Mouse (Mus musculus) intestine, embryonic 15.5 days (tissue): ENCODE results near the gene Ripply3. TPM values are rescaled to one million over a fixed set of nuclear protein-coding genes. Genes with fewer than 3 reads are reported as not detected.
"Not testable (repeated sequence)": the region's sequence is repeated elsewhere in the genome, so short reads cannot be mapped to it uniquely, and the experiment has no call there.

Experiments
- ATAC-seq: fragments of 200-750 bp; cut with Nextera tagmentation; 2 replicates; pipeline ENCODE4 v1.8.0; 2017; ENCODE audit warnings: moderate TSS enrichment, moderate library complexity
- H3K27ac ChIP-seq: fragments of 300-500 bp; sonication (generic); 2 replicates; pipeline ENCODE4 v1.5.1; 2015; ENCODE audit warnings: mild to moderate bottlenecking, inconsistent platforms
- H3K27me3 ChIP-seq: fragments of 300-500 bp; sonication (generic); replicated peaks from 2 replicates; pipeline ENCODE4 v1.6.1; 2015; ENCODE audit warnings: inconsistent platforms
- H3K36me3 ChIP-seq: fragments of 300-500 bp; sonication (generic); 2 replicates; pipeline ENCODE4 v1.6.1; 2015; ENCODE audit warnings: inconsistent platforms
- H3K4me1 ChIP-seq: fragments of 300-500 bp; sonication (generic); replicated peaks from 2 replicates; pipeline ENCODE4 v1.6.1; 2015; ENCODE audit warnings: inconsistent platforms
- H3K4me2 ChIP-seq: fragments of 300-500 bp; sonication (generic); replicated peaks from 2 replicates; pipeline ENCODE4 v1.6.1; 2015; ENCODE audit warnings: mild to moderate bottlenecking, inconsistent platforms
- H3K4me3 ChIP-seq: fragments of 300-500 bp; sonication (generic); replicated peaks from 2 replicates; pipeline ENCODE4 v1.5.1; 2015; ENCODE audit warnings: inconsistent platforms
- H3K9ac ChIP-seq: fragments of 300-500 bp; sonication (generic); 2 replicates; pipeline ENCODE4 v1.6.1; 2015; ENCODE audit warnings: inconsistent platforms
- H3K9me3 ChIP-seq: fragments of 300-500 bp; sonication (generic); 2 replicates; pipeline ENCODE4 v1.6.1; 2016; ENCODE audit warnings: inconsistent platforms
- whole genome bisulfite sequencing: fragments of 180-500 bp; shearing (Covaris S2); methylation state at CpG from one replicate; pipeline ENCODE4 v1.1.7; 2015; 5-methylcytosine and 5-hydroxymethylcytosine counted together
- polyA plus RNA-seq: library from polyadenylated mRNA; unstranded; fragments of >200 nt; fragmentation: Nextera tagmentation; extraction: Ambion mirVana; gene quantifications from 2 replicates; pipeline ENCODE4 v1.2.1, GENCODE M21; 2015

Gene Ripply3
- polyA plus RNA-seq, 1 experiment from 2014 or later = 4.7 TPM

DNA sequence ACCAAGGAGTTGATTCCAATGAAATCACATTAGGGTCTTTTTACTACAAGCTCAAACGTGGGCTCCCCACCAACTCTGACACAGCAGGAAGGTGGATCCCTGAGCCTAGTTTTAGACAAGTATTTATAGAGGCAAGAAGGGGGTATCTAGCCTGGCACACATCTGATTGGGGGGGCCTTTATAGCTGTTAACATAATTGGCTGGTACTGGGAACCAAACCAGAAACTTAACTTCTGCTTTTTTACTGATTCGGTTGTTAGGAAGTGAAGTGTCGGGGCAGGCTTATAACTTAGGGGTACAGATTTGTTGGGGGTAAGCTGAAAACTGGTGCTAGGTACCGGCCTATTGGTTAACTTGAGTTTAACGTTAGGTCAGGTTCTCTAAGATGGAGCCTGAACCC lies 8.0 kb upstream of the Ripply3 start:
- Histone ChIP-seq H3K9ac (no peak overlapping the region), H3K4me3 (no peak overlapping the region), H3K9me3 (no peaks in the 10 kb centered on the region), H3K4me1 (no peaks in the 10 kb centered on the region), H3K27ac (no peak overlapping the region), H3K4me2 (no peak overlapping the region), H3K27me3 (no peaks in the 10 kb centered on the region), H3K36me3 (no peaks in the 10 kb centered on the region)
- 75% methylated on average over 5 of the region's 5 CpGs for WGBS
- no peak for ATAC-seq

DNA sequence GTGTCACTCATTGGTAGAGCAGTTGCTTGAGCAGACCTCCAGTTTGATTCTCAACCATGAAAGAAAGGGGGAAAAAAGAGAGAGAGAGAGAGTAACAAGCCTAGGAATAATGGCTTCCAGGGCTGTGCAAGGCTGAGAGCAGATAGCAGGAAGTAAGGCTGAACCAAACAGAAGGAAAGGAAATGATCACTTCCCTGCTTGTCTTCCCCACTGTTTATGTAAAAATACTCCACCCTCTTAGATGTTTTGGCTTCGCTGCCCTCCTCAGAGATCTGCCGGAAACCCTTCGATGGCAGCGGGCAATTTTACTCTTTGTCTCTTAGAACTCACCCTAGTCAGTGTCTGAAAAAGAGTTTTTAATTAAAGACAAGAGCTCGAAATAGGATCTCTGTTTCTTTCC lies 4.5 kb upstream of the Ripply3 start:
- H3K4me2 ChIP-seq = no peak overlapping the region
- no peak overlapping the region for H3K27ac ChIP-seq
- H3K4me3 ChIP-seq = no peak overlapping the region
- WGBS = 54% methylated on average over 5 of the region's 5 CpGs
- H3K36me3 ChIP-seq = no peaks in the 10 kb centered on the region
- no peak overlapping the region for H3K9ac ChIP-seq
- no peak for ATAC-seq
- peaks cover 5% of the 10 kb centered on the region; the same call in 1 of the 2 replicates for H3K27me3 ChIP-seq
- peaks cover 3% of the 10 kb centered on the region; the same call in 1 of the 2 replicates for H3K4me1 ChIP-seq
- H3K9me3 ChIP-seq = no peaks in the 10 kb centered on the region

- no peak overlapping the region for H3K4me2 ChIP-seq
- no peaks in the 10 kb centered on the region for H3K36me3 ChIP-seq
- no peaks in the 10 kb centered on the region for H3K9me3 ChIP-seq
- H3K9ac ChIP-seq = no peak overlapping the region
- H3K4me1 ChIP-seq = peaks cover 10% of the 10 kb centered on the region; the same call in 1 of the 2 replicates
- no peak overlapping the region for H3K27ac ChIP-seq
- WGBS = 92% methylated on average over 3 of the region's 3 CpGs
- H3K27me3 ChIP-seq = peaks cover 9% of the 10 kb centered on the region
- no peak for ATAC-seq
- no peak overlapping the region for H3K4me3 ChIP-seq
These were observed 2.2 kb upstream of the Ripply3 start for GRCm38 (mm10) chr16:94326008-94326407.

- no peak overlapping the region for H3K27ac ChIP-seq
- H3K4me1 ChIP-seq = peaks cover 10% of the 10 kb centered on the region; the same call in 1 of the 2 replicates
- H3K4me2 ChIP-seq = peak overlapping the region; percentile 92
- H3K9ac ChIP-seq = no peak overlapping the region; the same call in 1 of the 2 replicates
- no peaks in the 10 kb centered on the region for H3K36me3 ChIP-seq
- peaks cover 9% of the 10 kb centered on the region for H3K27me3 ChIP-seq
- 19% methylated on average over 25 of the region's 25 CpGs for WGBS
- peak overlapping the region; percentile 55 for H3K4me3 ChIP-seq
- H3K9me3 ChIP-seq = no peaks in the 10 kb centered on the region
- ATAC-seq = no peak
These were observed 954 bp downstream of the Ripply3 start for GRCm38 (mm10) chr16:94328881-94329867.

- Histone ChIP-seq H3K4me2 (no peak overlapping the region), H3K9me3 (no peaks in the 10 kb centered on the region)
These were observed 2.2 kb downstream of the Ripply3 start for GRCm38 (mm10) chr16:94330429-94330828.

GRCm38 (mm10) chr16:94331233-94331885 lies 3.1 kb downstream of the Ripply3 start:
- Histone ChIP-seq H3K27me3 (peaks cover 9% of the 10 kb centered on the region), H3K36me3 (no peaks in the 10 kb centered on the region), H3K4me3 (no peak overlapping the region), H3K9ac (no peak overlapping the region), H3K4me1 (peaks cover 10% of the 10 kb centered on the region; the same call in 1 of the 2 replicates), H3K4me2 (no peak overlapping the region), H3K9me3 (no peaks in the 10 kb centered on the region), H3K27ac (no peak overlapping the region)
- no peak for ATAC-seq
- 83% methylated on average over 9 of the region's 9 CpGs for WGBS

More at GRCm38 (mm10) chr16:94330429-94330828, 2.2 kb downstream of the Ripply3 start:
- Histone ChIP-seq H3K9ac (no peak overlapping the region), H3K4me3 (no peak overlapping the region), H3K27ac (no peak overlapping the region), H3K27me3 (peaks cover 9% of the 10 kb centered on the region), H3K36me3 (no peaks in the 10 kb centered on the region), H3K4me1 (peaks cover 10% of the 10 kb centered on the region; the same call in 1 of the 2 replicates)
- no peak for ATAC-seq
- WGBS = 89% methylated on average over 5 of the region's 5 CpGs

GRCm38 (mm10) chr16:94331886-94332252 lies 3.6 kb downstream of the Ripply3 start:
- Histone ChIP-seq H3K36me3 (no peaks in the 10 kb centered on the region), H3K27me3 (peaks cover 6% of the 10 kb centered on the region), H3K27ac (no peak overlapping the region), H3K4me1 (peaks cover 10% of the 10 kb centered on the region; the same call in 1 of the 2 replicates), H3K9me3 (no peaks in the 10 kb centered on the region), H3K4me2 (no peak overlapping the region), H3K9ac (no peak overlapping the region), H3K4me3 (no peak overlapping the region)
- no peak for ATAC-seq
- WGBS = 68% methylated on average over 5 of the region's 5 CpGs

- Histone ChIP-seq H3K4me1 (no peaks in the 10 kb centered on the region), H3K4me2 (no peak overlapping the region), H3K9ac (no peak overlapping the region), H3K9me3 (no peaks in the 10 kb centered on the region), H3K4me3 (no peak overlapping the region), H3K27ac (no peak overlapping the region), H3K27me3 (no peaks in the 10 kb centered on the region), H3K36me3 (no peaks in the 10 kb centered on the region)
- ATAC-seq = no peak
- 39% methylated on average over 5 of the region's 5 CpGs for WGBS
These were observed 7.4 kb downstream of the Ripply3 start for GRCm38 (mm10) chr16:94335656-94336055.

GRCm38 (mm10) chr16:94339164-94340160 lies 11.2 kb downstream of the Ripply3 start:
- not testable (repeated sequence) for H3K27ac ChIP-seq, H3K36me3 ChIP-seq, ATAC-seq, H3K4me3 ChIP-seq, H3K4me1 ChIP-seq, H3K9ac ChIP-seq, H3K9me3 ChIP-seq, H3K27me3 ChIP-seq, H3K4me2 ChIP-seq
- WGBS = 90% methylated on average over 22 of the region's 22 CpGs

GRCm38 (mm10) chr16:94345733-94346132 lies 17.5 kb downstream of the Ripply3 start:
- WGBS = 90% methylated on average over 1 of the region's 1 CpGs
- H3K9me3 ChIP-seq = no peaks in the 10 kb centered on the region
- no peak overlapping the region for H3K9ac ChIP-seq
- H3K27ac ChIP-seq = no peak overlapping the region
- no peak for ATAC-seq
- H3K36me3 ChIP-seq = no peaks in the 10 kb centered on the region
- no peaks in the 10 kb centered on the region for H3K4me1 ChIP-seq
- no peak overlapping the region for H3K4me3 ChIP-seq
- no peak overlapping the region for H3K4me2 ChIP-seq
- H3K27me3 ChIP-seq = no peaks in the 10 kb centered on the region

DNA sequence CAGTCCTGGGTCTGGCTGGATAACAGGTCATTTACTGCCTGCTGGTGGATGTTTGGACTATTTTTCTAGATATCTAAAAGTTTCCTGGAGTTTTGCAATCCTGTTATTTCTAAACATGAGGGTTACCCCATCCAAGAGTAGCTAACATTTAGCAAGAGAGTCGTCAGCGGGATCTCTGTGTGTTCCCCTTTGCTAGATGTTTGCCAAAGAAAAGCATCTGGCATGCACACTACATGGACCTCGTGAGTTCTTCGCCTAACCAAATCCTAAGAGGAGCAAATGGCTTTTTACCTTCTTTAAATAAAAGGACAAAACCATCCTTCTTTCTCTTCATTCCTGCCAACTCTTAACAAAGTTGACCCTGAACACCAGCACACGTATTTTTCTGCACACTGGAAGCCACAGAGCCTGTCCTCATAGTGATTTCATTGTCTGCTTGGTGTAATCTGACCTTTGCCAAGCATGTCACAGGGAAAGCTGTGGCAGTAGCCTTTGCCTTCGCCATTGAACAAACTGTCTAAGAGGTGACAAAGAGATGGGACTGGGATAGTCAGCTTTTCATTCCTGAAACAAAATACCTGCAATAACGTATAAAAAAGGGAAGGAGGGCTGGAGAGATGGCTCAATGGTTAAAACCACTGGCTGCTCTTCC lies 19.0 kb downstream of the Ripply3 start:
- Histone ChIP-seq H3K4me3 (no peak overlapping the region), H3K4me1 (no peaks in the 10 kb centered on the region), H3K36me3 (no peaks in the 10 kb centered on the region), H3K9ac (no peak overlapping the region), H3K27ac (no peak overlapping the region), H3K4me2 (no peak overlapping the region), H3K27me3 (no peaks in the 10 kb centered on the region), H3K9me3 (no peaks in the 10 kb centered on the region)
- no peak for ATAC-seq
- 71% methylated on average over 7 of the region's 7 CpGs for WGBS
